Mouse (Mus musculus) cortical plate, adult 2 months (tissue): ENCODE data around the gene Arid5b. TPM values are rescaled to one million over a fixed set of nuclear protein-coding genes. Genes with fewer than 3 reads are reported as not detected.

Experiments used
- H3K27ac ChIP-seq: fragments of 200-500 bp; 2 replicates; pipeline ENCODE4 v1.5.1; 2012; ENCODE audit warnings: low read length, control low read depth, inconsistent platforms; ENCODE audit not compliant: insufficient read depth
- H3K4me1 ChIP-seq: fragments of 200-500 bp; 2 replicates; pipeline ENCODE4 v1.6.1; 2011; ENCODE audit warnings: low read length; ENCODE audit not compliant: control insufficient read depth, insufficient read depth
- H3K4me3 ChIP-seq: fragments of 200-500 bp; 2 replicates; pipeline ENCODE4 v1.5.1; 2011; ENCODE audit warnings: mild to moderate bottlenecking, low read length, control low read depth; ENCODE audit not compliant: insufficient read depth
- CTCF ChIP-seq: fragments of 200-500 bp; IDR thresholded peaks from 2 replicates; pipeline ENCODE4 v1.5.1; 2011; ENCODE audit warnings: mild to moderate bottlenecking, control low read depth, low read length; ENCODE audit not compliant: insufficient read depth; ENCODE audit errors: extremely low read depth
- POLR2A ChIP-seq: fragments of 200-500 bp; IDR thresholded peaks from 2 replicates; pipeline ENCODE4 v1.6.1; 2011; ENCODE audit warnings: mild to moderate bottlenecking, low read length, control low read depth; ENCODE audit not compliant: insufficient read depth; ENCODE audit errors: extremely low read depth
- polyA plus RNA-seq: library from polyadenylated mRNA; depleted of rRNA; stranded (reverse); fragments of >200 nt; gene quantifications from 2 replicates; pipeline ENCODE4 v1.2.3, GENCODE M21; 2012

Arid5b gene
- polyA plus RNA-seq, 1 experiment = 11.7 TPM

GRCm38 (mm10) chr10:68204391-68204790 lies 74.1 kb downstream of the Arid5b start:
- no peak for TF ChIP-seq CTCF
- TF ChIP-seq POLR2A = no peak

GRCm38 (mm10) chr10:68203860-68204259 lies 74.7 kb downstream of the Arid5b start:
- TF ChIP-seq POLR2A (no peak), CTCF (no peak)
- Histone ChIP-seq H3K4me1 (no peaks in the 10 kb centered on the region), H3K4me3 (no peak overlapping the region), H3K27ac (no peak overlapping the region)

More at GRCm38 (mm10) chr10:68204391-68204790, 74.1 kb downstream of the Arid5b start:
- no peak overlapping the region for H3K4me3 ChIP-seq
- no peak overlapping the region for H3K27ac ChIP-seq
- no peaks in the 10 kb centered on the region for H3K4me1 ChIP-seq

GRCm38 (mm10) chr10:68203322-68203721 lies 75.2 kb downstream of the Arid5b start:
- H3K4me1 ChIP-seq = no peaks in the 10 kb centered on the region
- no peak for TF ChIP-seq CTCF
- no peak overlapping the region for H3K4me3 ChIP-seq
- no peak overlapping the region for H3K27ac ChIP-seq

GRCm38 (mm10) chr10:68199440-68199839 lies 79.1 kb downstream of the Arid5b start:
- Histone ChIP-seq H3K27ac (no peak overlapping the region), H3K4me3 (no peak overlapping the region), H3K4me1 (no peaks in the 10 kb centered on the region)
- no peak for TF ChIP-seq CTCF
- TF ChIP-seq POLR2A = no peak

GRCm38 (mm10) chr10:68196324-68196723 lies 82.2 kb downstream of the Arid5b start:
- H3K27ac ChIP-seq = no peak overlapping the region
- no peak overlapping the region for H3K4me3 ChIP-seq
- TF ChIP-seq POLR2A (no peak), CTCF (no peak)
- H3K4me1 ChIP-seq = peaks cover 3% of the 10 kb centered on the region

- peak overlapping the region; percentile 87 for H3K27ac ChIP-seq
- peaks cover 3% of the 10 kb centered on the region for H3K4me1 ChIP-seq
- no peak overlapping the region for H3K4me3 ChIP-seq
- TF ChIP-seq POLR2A = no peak
- TF ChIP-seq CTCF = no peak
These were observed 85.0 kb downstream of the Arid5b start for GRCm38 (mm10) chr10:68193561-68193960.

- 0 out of 2 replicates have a peak overlapping the region, but pooled peaks have one; percentile 40 for H3K27ac ChIP-seq
- peaks cover 3% of the 10 kb centered on the region for H3K4me1 ChIP-seq
- H3K4me3 ChIP-seq = no peak overlapping the region
- no peak for TF ChIP-seq POLR2A
These were observed 85.7 kb downstream of the Arid5b start for GRCm38 (mm10) chr10:68192824-68193255.

- no peak overlapping the region for H3K27ac ChIP-seq
- TF ChIP-seq CTCF (no peak), POLR2A (no peak)
- no peak overlapping the region; the same call in none of the 2 replicates for H3K4me3 ChIP-seq
- peaks cover 3% of the 10 kb centered on the region for H3K4me1 ChIP-seq
These were observed 86.7 kb downstream of the Arid5b start for GRCm38 (mm10) chr10:68191691-68192380.

- no peak overlapping the region for H3K27ac ChIP-seq
- H3K4me1 ChIP-seq = peaks cover 3% of the 10 kb centered on the region
- TF ChIP-seq CTCF (no peak), POLR2A (no peak)
- H3K4me3 ChIP-seq = no peak overlapping the region
These were observed 87.4 kb downstream of the Arid5b start for GRCm38 (mm10) chr10:68191146-68191545.

- H3K27ac ChIP-seq = no peak overlapping the region
- no peak for TF ChIP-seq CTCF
- no peak for TF ChIP-seq POLR2A
- peaks cover 3% of the 10 kb centered on the region for H3K4me1 ChIP-seq
- no peak overlapping the region for H3K4me3 ChIP-seq
These were observed 88.7 kb downstream of the Arid5b start for GRCm38 (mm10) chr10:68189847-68190246.
